Mouse (Mus musculus) intestine, embryonic 16.5 days (tissue): Measurements from ENCODE around the gene Fndc11. TPM values are rescaled to one million over a fixed set of nuclear protein-coding genes. Genes with fewer than 3 reads are reported as not detected.

Experiments used
- ATAC-seq: fragments of 200-750 bp; cut with Nextera tagmentation; 2 replicates; pipeline ENCODE4 v1.8.0; 2017; ENCODE audit warnings: moderate TSS enrichment, moderate library complexity
- H3K27ac ChIP-seq: fragments of 300-500 bp; sonication (generic); 2 replicates; pipeline ENCODE4 v1.5.1; 2014; ENCODE audit warnings: mild to moderate bottlenecking, low read length
- H3K27me3 ChIP-seq: fragments of 300-500 bp; sonication (generic); replicated peaks from 2 replicates; pipeline ENCODE4 v1.6.1; 2014; ENCODE audit warnings: low read length, control low read depth, mixed read lengths; ENCODE audit not compliant: control insufficient read depth, insufficient read depth
- H3K36me3 ChIP-seq: fragments of 300-500 bp; sonication (generic); 2 replicates; pipeline ENCODE4 v1.6.1; 2014; ENCODE audit warnings: low read length, control low read depth; ENCODE audit not compliant: control insufficient read depth, insufficient read depth
- H3K4me1 ChIP-seq: fragments of 300-500 bp; sonication (generic); 2 replicates; pipeline ENCODE4 v1.6.1; 2014; ENCODE audit warnings: low read length, control low read depth, mixed read lengths; ENCODE audit not compliant: control insufficient read depth, insufficient read depth
- H3K4me2 ChIP-seq: fragments of 300-500 bp; sonication (generic); 2 replicates; pipeline ENCODE4 v1.6.1; 2014; ENCODE audit warnings: low read depth, low read length, control low read depth
- H3K4me3 ChIP-seq: fragments of 300-500 bp; sonication (generic); 2 replicates; pipeline ENCODE4 v1.5.1; 2014; ENCODE audit warnings: mild to moderate bottlenecking, low read length
- H3K9ac ChIP-seq: fragments of 300-500 bp; sonication (generic); 2 replicates; pipeline ENCODE4 v1.6.1; 2014; ENCODE audit warnings: low read depth, low read length
- H3K9me3 ChIP-seq: fragments of 300-500 bp; sonication (generic); 2 replicates; pipeline ENCODE4 v1.6.1; 2016; ENCODE audit warnings: low read length, control low read depth; ENCODE audit not compliant: control insufficient read depth
- WGBS: fragments of 180-500 bp; shearing (Covaris S2); extraction: QIAGEN DNeasy Blood & Tissue Kit; methylation state at CpG from one replicate; pipeline ENCODE4 v1.1.7; 2014; 5-methylcytosine and 5-hydroxymethylcytosine counted together
- polyA plus RNA-seq: library from polyadenylated mRNA; unstranded; fragments of >200 nt; fragmentation: Nextera tagmentation; extraction: Ambion mirVana; gene quantifications from 2 replicates; pipeline ENCODE4 v1.2.1, GENCODE M21; 2015

Gene Fndc11
- polyA plus RNA-seq, 1 experiment from 2014 or later: 0.18 TPM

GRCm38 (mm10) chr2:181241602-181242313 is 21.9 kb downstream of the Fndc11 start, which contains the start of gene Helz2:
Gene Helz2 (minus strand): TSS chr2:181242027.
- Histone ChIP-seq H3K36me3 (no peaks in the 10 kb centered on the region), H3K27ac (no peak within 1 kb of the TSS; the same call in 1 of the 2 replicates), H3K4me1 (peaks cover 15% of the 10 kb centered on the region; the same call in 1 of the 2 replicates), H3K9me3 (no peaks in the 10 kb centered on the region), H3K4me3 (peak within 1 kb of the TSS; percentile 55), H3K9ac (peak within 1 kb of the TSS; percentile 74), H3K27me3 (no peaks in the 10 kb centered on the region), H3K4me2 (peak within 1 kb of the TSS; percentile 59)
- peak; percentile 81 for ATAC-seq
- WGBS: 6% methylated on average over 16 of the region's 16 CpGs

- Histone ChIP-seq H3K27me3 (no peaks in the 10 kb centered on the region), H3K4me3 (peak overlapping the region; percentile 55), H3K27ac (no peak overlapping the region), H3K4me2 (peak overlapping the region; percentile 59), H3K4me1 (peaks cover 15% of the 10 kb centered on the region; the same call in 1 of the 2 replicates), H3K9me3 (no peaks in the 10 kb centered on the region), H3K9ac (peak overlapping the region; percentile 74), H3K36me3 (no peaks in the 10 kb centered on the region)
- ATAC-seq: peak; percentile 5; the same call in 1 of the 2 replicates
- WGBS: 52% methylated on average over 3 of the region's 3 CpGs
These were observed 22.5 kb downstream of the Fndc11 start for GRCm38 (mm10) chr2:181242314-181242665.

GRCm38 (mm10) chr2:181243706-181244394 is 24.0 kb downstream of the Fndc11 start:
- Histone ChIP-seq H3K9ac (no peak overlapping the region), H3K4me2 (no peak overlapping the region), H3K36me3 (no peaks in the 10 kb centered on the region), H3K4me1 (peaks cover 15% of the 10 kb centered on the region; the same call in 1 of the 2 replicates), H3K9me3 (no peaks in the 10 kb centered on the region), H3K27ac (peak overlapping the region; percentile 31; the same call in 1 of the 2 replicates), H3K27me3 (no peaks in the 10 kb centered on the region), H3K4me3 (no peak overlapping the region)
- WGBS: 35% methylated on average over 11 of the region's 11 CpGs
- no peak; the same call in 1 of the 2 replicates for ATAC-seq

GRCm38 (mm10) chr2:181245031-181245430 is 25.2 kb downstream of the Fndc11 start:
- Histone ChIP-seq H3K4me1 (peaks cover 15% of the 10 kb centered on the region; the same call in 1 of the 2 replicates), H3K9me3 (no peaks in the 10 kb centered on the region), H3K36me3 (no peaks in the 10 kb centered on the region), H3K27ac (no peak overlapping the region), H3K4me2 (no peak overlapping the region), H3K27me3 (no peaks in the 10 kb centered on the region), H3K9ac (no peak overlapping the region), H3K4me3 (no peak overlapping the region)
- 27% methylated on average over 2 of the region's 2 CpGs for WGBS
- ATAC-seq: no peak

GRCm38 (mm10) chr2:181249217-181249616 is 29.4 kb downstream of the Fndc11 start:
- 64% methylated on average over 10 of the region's 10 CpGs for whole genome bisulfite sequencing
- no peak overlapping the region for H3K9ac ChIP-seq
- H3K27ac ChIP-seq: peak overlapping the region; percentile 84
- no peaks in the 10 kb centered on the region for H3K27me3 ChIP-seq
- no peak overlapping the region for H3K4me3 ChIP-seq
- peaks cover 7% of the 10 kb centered on the region for H3K36me3 ChIP-seq
- H3K4me1 ChIP-seq: peaks cover 3% of the 10 kb centered on the region; the same call in 1 of the 2 replicates
- H3K4me2 ChIP-seq: peak overlapping the region; percentile 40; the same call in 1 of the 2 replicates
- no peaks in the 10 kb centered on the region for H3K9me3 ChIP-seq
- peak; percentile 93 for ATAC-seq

GRCm38 (mm10) chr2:181251841-181252240 is 32.0 kb downstream of the Fndc11 start:
- ATAC-seq: no peak
- no peak overlapping the region for H3K4me3 ChIP-seq
- peaks cover 15% of the 10 kb centered on the region for H3K36me3 ChIP-seq
- no peaks in the 10 kb centered on the region; the same call in 1 of the 2 replicates for H3K4me1 ChIP-seq
- H3K4me2 ChIP-seq: no peak overlapping the region
- WGBS: 78% methylated on average over 1 of the region's 1 CpGs
- H3K9me3 ChIP-seq: no peaks in the 10 kb centered on the region
- no peaks in the 10 kb centered on the region for H3K27me3 ChIP-seq
- H3K27ac ChIP-seq: no peak overlapping the region
- no peak overlapping the region for H3K9ac ChIP-seq

GRCm38 (mm10) chr2:181253248-181253647 is 33.4 kb downstream of the Fndc11 start:
- H3K9ac ChIP-seq: no peak overlapping the region
- no peaks in the 10 kb centered on the region; the same call in 1 of the 2 replicates for H3K4me1 ChIP-seq
- no peaks in the 10 kb centered on the region for H3K9me3 ChIP-seq
- H3K27ac ChIP-seq: no peak overlapping the region
- H3K27me3 ChIP-seq: no peaks in the 10 kb centered on the region
- WGBS: 68% methylated on average over 1 of the region's 1 CpGs
- no peak for ATAC-seq
- no peak overlapping the region for H3K4me2 ChIP-seq
- H3K4me3 ChIP-seq: no peak overlapping the region
- H3K36me3 ChIP-seq: peaks cover 15% of the 10 kb centered on the region

- no peaks in the 10 kb centered on the region for H3K27me3 ChIP-seq
- 0 out of 2 replicates have a peak, but pooled peaks cover 2% of the 10 kb centered on the region for H3K36me3 ChIP-seq
- no peak for ATAC-seq
- H3K4me2 ChIP-seq: no peak overlapping the region
- 96% methylated on average over 2 of the region's 2 CpGs for WGBS
- no peaks in the 10 kb centered on the region for H3K9me3 ChIP-seq
- H3K4me1 ChIP-seq: no peaks in the 10 kb centered on the region
- no peak overlapping the region for H3K27ac ChIP-seq
- no peak overlapping the region for H3K4me3 ChIP-seq
- H3K9ac ChIP-seq: no peak overlapping the region
These were observed 47.0 kb downstream of the Fndc11 start for GRCm38 (mm10) chr2:181266839-181267238.

GRCm38 (mm10) chr2:181272092-181272491 is 52.3 kb downstream of the Fndc11 start:
- H3K27ac ChIP-seq: no peak overlapping the region
- no peak for ATAC-seq
- H3K36me3 ChIP-seq: 0 out of 2 replicates have a peak, but pooled peaks cover 3% of the 10 kb centered on the region
- H3K4me2 ChIP-seq: no peak overlapping the region
- no peak overlapping the region for H3K4me3 ChIP-seq
- no peaks in the 10 kb centered on the region for H3K9me3 ChIP-seq
- WGBS: 86% methylated on average over 2 of the region's 2 CpGs
- no peak overlapping the region for H3K9ac ChIP-seq
- H3K27me3 ChIP-seq: no peaks in the 10 kb centered on the region
- H3K4me1 ChIP-seq: no peaks in the 10 kb centered on the region
